Mouse (Mus musculus) induced T-regulatory cell, adult 2 months (primary cell): Measurements from ENCODE around the gene Lrrc58.

Source experiments
- DNase-seq: peaks from one replicate; pipeline ENCODE4 v3.0.0-alpha.2; 2012; ENCODE audit warnings: low read depth

Lrrc58 gene

GRCm38 (mm10) chr16:37869470-37870231 lies 1.5 kb downstream of the Lrrc58 start:
- peak; percentile 52 for DNase-seq

DNA sequence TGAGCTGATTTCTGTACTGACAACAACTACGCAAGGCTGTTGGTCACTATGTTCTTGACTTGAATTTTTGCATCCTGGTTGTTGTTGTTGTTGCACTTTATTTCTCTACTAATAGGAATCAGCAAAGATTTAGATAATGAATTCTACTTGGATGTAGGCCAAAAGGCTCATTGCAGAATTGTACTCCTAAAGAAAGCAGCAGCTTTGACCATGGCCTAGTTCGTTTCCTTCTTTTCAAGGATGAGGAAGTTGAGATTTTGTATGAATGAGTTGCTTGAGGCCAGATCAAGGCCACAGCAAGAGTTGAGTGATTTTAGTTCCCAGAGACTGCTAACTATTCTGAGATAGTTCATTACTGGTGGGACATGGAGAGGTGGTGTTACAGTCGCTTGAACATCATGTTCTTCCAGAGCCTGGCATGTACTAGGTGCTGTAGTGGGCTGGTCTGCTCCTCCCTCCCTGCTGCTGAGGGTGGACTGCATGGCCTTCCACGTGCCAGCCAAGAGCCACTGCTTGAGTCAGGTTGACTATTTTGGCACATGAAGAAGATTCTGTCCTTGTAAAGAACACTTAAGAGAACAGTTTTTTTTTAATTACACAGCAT lies 3.0 kb downstream of the Lrrc58 start:
- no peak for DNase-seq

- DNase-seq: no peak
Observed at GRCm38 (mm10) chr16:37874501-37875235, 6.5 kb downstream of the Lrrc58 start.

DNA sequence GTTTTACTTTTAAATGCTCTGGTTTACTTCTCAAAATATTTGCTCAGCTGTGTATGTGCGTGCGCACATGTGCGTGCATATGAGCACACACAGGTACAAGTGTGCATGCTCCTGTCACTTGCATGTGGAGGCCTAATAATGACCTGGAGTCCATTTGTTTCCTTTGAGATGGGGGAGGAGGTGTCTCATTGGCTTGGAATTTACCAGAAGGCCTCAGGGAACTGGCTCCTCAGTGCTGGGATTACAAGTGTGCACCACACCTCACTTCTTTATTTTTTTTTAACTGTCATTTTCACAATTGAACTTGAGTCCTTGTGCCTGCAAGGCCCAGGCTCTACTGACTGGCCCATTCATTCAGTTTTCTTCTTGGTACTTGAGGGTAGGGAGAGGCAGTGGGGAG lies 9.2 kb downstream of the Lrrc58 start:
- DNase-seq: no peak

DNA sequence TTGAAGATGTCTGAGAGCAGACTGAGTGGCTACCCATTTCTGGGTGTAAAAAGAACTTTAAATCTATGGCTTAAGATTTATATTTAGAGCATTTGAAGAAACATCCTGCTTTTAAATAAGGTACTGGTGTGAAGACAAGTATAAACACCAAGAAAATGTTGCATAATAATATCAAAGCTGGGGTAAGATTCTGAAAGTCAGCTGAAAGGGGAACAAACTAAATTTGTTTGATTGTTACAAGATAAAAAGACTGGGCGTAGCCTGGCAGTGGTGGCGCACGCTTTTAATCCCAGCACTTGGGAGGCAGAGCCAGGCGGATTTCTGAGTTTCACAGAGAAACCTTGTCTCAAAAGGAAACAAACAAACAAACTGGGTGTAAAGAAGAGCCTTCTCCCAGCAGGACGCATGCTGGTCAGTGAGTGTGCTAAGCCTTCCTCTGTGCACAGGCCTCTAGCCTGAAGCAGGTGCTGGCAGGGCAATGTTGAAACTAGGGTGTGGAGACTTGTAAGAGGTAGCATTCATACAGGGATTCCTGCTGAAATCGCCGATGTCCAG lies 10.8 kb downstream of the Lrrc58 start:
- DNase-seq: no peak

DNA sequence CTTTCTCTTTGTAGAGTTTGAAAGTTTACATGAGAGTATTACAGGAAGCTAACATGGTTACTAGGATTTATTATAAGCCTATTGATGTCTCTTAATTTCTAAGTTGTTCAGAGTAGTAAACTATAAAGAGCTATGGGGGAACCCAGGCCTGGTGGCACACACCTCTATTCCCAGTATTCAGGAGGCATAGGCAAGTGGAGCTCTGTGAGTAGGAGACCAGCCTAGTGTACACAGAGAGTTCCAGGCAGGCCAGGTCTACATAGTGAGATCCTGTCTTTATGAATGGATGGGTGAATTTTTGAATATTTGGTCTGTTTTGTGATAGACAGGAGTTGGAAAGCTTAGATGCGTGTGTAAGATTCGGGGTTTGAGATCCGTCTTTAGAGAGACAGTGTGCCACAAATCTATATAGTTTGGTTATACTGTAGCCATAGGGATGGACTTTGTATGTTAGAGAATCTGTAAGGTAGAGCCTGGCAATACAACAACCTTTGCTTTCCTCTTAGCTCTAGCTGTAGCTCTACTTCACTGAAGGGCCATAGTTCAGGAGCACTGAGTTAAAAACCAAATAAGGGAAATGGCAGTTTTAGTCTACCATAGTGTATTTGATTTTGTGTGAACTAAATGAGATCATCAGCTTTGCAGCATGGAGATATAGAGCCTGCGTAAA lies 11.7 kb downstream of the Lrrc58 start:
- DNase-seq: no peak

DNA sequence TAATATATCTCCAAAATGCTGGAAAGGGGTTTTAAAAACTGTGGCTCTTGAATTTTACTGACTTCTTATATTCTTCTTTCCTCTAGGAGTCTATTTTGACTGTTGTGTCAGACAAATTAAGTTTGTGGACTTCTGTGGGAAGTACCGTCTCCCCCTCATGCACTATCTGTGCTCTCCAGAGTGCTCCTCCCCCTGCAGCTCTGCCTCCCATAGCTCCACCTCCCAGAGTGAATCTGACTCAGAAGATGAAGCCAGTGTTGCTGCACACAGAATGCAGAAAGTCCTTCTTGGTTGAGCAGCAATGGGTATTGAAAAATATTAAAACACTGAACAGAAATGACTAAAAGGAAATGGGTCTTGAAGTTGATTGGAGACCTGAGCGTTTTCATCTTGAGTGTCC lies 13.0 kb downstream of the Lrrc58 start:
- no peak for DNase-seq

DNA sequence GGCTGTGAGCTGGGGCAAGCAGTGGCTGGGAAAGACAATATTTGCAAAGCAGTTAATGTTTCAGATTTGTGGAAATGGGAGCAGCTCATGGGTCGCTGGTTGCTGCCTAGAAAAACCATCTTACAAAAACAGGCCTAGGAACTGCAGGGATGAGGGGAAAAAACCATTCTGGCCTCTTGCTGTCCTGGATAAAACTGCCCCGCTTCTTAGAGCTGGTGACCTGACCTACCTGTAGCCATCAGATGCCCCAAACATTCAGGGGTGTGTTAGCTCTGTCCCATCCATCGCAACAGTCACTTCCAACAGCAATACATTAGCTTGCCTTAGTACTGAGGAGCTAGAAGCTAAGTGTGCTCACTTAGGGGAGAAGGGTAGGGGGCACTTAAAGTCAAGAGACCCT lies 20.8 kb downstream of the Lrrc58 start:
- DNase-seq: no peak

GRCm38 (mm10) chr16:37892667-37893066 lies 24.5 kb downstream of the Lrrc58 start:
- no peak for DNase-seq

- no peak for DNase-seq
Observed at GRCm38 (mm10) chr16:37893381-37893780, 25.2 kb downstream of the Lrrc58 start.

- DNase-seq: no peak
Observed at GRCm38 (mm10) chr16:37893942-37894341, 25.8 kb downstream of the Lrrc58 start.

- DNase-seq: no peak
Observed at GRCm38 (mm10) chr16:37898790-37899189, 30.6 kb downstream of the Lrrc58 start.

DNA sequence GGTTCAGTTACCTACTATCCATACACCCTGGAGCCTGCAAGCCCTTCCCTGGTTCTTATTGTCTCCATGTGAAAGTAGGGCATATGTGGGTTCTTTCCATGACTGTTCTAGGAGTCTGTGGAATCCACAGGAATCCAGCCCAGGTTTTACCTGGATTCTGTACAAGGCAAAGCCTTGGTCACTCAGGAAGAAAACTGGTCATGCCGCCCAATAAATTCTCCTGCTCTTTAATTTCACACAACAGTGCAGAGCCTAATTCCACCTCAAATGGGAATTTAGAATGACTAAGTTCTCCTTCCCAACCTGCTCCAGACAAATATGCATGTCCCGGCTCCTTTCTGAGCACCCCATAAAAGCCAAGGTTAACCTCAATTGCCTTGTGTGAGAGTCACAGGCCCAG lies 31.2 kb downstream of the Lrrc58 start:
- no peak for DNase-seq

GRCm38 (mm10) chr16:37901318-37901717 lies 33.1 kb downstream of the Lrrc58 start:
- no peak for DNase-seq

DNA sequence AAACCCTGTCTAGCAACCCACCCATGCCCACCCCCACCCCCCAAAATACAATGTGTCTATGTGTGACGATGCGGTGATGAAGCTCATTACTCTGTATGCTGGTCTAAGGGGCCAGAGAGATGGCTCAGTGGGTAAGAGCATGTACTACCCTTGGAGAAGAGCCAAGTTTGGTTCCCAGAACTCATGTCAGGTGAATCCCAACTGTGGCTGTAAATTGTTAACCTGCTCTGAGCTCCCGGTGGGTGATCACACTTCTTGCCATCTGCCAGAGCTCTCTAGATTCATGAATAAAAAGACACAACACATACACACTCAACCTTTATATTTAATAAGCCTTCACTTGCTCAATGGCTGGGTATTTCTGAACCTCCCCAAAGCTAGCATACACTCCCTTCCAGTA lies 38.3 kb downstream of the Lrrc58 start:
- no peak for DNase-seq

GRCm38 (mm10) chr16:37911086-37911485 lies 42.9 kb downstream of the Lrrc58 start:
- no peak for DNase-seq

- DNase-seq: no peak
Observed at GRCm38 (mm10) chr16:37916138-37916817, 48.1 kb downstream of the Lrrc58 start, which contains the start of gene Gpr156. Gene Gpr156, plus strand, starts transcription at chr16:37916496.

DNA sequence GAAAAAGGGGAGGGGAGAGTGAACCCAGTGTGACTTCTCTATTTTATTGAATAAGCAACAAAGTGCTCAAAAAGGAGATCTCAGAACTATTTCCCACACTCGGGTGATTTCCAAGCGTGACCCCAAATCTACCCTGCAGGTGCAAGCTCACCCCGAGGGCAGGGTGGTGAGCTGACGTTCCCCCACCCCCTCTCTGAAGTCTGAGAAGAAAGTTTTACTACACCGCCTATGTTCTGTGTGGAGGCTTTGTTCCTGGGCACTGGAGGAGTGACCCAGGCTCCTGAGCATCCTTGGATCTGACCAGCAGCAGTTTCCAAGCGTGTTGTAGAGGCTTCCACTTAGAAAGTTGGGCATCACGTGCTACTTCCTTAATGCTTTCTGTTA lies 48.6 kb downstream of the Lrrc58 start:
- no peak for DNase-seq

DNA sequence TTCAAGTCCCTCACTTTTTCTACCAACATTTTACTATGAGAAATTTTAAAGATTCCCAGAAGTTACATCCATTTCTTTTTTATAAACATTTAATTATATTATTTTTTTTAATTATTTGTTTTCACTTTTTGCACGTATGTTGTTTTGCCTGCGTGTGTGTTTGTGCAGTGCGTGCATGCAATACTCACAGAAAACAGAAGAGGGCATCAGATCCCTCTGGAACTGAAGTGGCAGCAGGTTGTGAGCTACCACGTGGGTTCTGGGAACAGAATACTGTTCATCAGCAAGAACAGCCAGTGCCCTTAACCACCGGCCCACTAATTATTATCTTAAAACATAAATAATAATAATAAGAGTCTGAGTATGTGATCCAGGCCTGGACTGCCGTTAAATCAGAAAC lies 50.8 kb downstream of the Lrrc58 start:
- DNase-seq: peak; percentile 5

DNA sequence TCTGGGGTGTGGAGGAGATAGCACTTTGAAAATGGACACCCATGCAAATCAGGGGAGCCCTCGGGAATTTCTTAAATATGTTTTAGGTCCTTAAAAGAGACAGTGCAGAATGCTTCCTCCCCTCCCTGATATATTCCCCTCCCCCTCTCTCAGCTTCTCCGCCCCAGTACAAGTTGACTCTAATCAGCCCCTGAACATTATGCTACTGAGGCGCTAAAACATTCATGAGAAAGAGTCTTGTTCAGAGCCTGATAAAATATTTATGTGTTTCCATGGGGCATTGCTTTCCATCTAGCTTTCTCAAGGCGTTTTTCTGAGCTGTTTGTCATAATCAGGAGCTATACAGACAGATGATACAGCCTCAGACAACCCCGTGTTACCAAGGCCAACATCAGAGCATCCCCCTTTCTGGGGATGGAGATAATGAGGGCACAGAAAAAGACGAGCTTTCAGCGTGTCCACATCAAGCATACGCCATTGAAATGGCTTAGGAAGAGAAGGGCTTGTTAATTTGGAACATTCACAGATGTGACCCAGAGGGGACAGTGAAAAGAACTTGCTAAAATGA lies 52.7 kb downstream of the Lrrc58 start:
- DNase-seq: no peak

DNA sequence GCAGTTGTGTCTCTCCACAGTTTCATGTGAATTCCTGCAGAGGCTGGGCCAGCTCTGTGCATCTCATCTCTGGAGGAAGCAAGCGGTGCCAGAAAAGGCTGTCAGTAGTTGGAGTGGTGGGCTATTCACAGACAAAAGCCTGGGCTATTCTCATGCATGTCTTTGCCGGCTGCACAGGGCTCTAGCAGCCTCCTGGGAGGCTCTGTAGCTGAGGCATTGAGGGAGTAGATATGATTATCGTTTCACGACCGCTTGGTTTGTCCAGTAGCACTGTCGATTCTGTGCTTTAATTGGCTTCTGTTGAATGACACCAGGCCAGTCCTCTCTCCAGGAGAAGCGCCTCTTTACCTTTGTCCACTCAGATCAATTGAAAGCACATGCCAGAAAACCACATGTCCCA lies 57.9 kb downstream of the Lrrc58 start:
- no peak for DNase-seq
